Mouse (Mus musculus): ENCODE results near the gene Tmem200a. TPM values are rescaled to one million over a fixed set of nuclear protein-coding genes. Genes with fewer than 3 reads are reported as not detected.
"Not testable (repeated sequence)": the region's sequence is repeated elsewhere in the genome, so short reads cannot be mapped to it uniquely, and the experiment has no call there.

Tmem200a gene
- total and polyA plus RNA-seq, 3 experiments: not detected

DNA sequence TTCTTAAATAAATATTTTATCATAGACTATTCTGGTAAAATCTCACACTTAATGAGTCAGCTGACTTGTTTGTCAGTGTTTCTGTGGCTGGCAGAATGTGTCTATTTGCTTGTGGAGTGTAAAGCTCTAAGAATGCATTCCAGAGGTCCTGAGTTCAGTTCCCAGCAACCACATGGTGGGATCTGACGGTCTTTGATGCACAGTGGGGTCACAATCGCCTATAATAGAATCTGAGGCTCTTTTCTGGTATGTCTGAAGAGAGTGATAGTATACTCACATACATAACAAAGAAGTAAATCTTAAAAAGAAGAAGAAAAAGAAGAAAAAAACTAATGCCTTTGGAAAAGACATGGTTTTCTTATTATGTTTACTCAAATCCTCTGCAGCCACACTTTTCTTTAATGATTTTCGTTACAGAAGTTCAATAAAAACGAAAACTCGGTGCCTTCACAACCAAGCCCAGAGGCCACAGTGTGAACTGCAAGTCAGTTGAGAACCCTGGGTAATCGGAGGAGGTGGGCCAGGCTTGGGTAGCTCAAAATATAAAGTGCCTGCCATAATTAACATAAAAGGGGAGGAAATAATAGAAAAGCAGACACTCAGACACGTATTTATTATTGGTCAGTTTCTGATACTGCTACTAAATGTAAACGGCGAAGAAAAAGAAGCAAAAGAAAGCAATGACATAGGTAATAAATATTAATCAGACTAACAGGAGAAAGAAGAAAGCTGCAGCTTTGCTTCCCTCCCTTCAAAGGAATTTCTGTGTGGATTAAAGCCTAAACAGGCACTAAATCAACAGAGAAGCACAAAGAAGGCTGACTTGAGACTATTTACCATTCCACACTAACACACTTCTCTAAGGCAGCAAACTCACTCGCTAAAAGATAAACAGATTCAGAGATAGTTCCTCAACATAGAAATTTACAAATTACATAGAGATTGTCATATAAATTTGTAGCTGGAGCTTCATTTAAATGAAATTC is 170.5 kb downstream of the Tmem200a start:
- H3K9ac ChIP-seq (ENCODE audit: insufficient read depth, low read depth): no peak overlapping the region
- H3K4me3 ChIP-seq (replicated peaks in 1 of 3; ENCODE audit: low read depth in 2 of 3, low read length in 2 of 3, poor library complexity in 1 of 3): no peak overlapping the region
- dilution Hi-C loops (cut with MboI; ENCODE audit: extremely low pct_ligation_motif_present, extremely low pct_unique_long_range_greater_than_20kb, low sequenced_read_pairs): no loop called here
- H3K9me3 ChIP-seq (replicated peaks; ENCODE audit: low read length): peaks cover 5% of the 10 kb centered on the region
- in situ Hi-C loops (cut with MboI; ENCODE audit: low pct_ligation_motif_present, low pct_unique_long_range_greater_than_20kb, low sequenced_read_pairs): no loop called here
- peak; percentile 6 for DNase-seq (ENCODE audit: extremely low read depth)
- no peaks in the 10 kb centered on the region for H3K4me1 ChIP-seq (ENCODE audit: control insufficient read depth in 1 of 2, insufficient read depth in 2 of 2)
- no peaks in the 10 kb centered on the region for H3K27me3 ChIP-seq (replicated peaks)
- TF ChIP-seq POLR2AphosphoS2 (IDR thresholded peaks at IDR 0.05; ENCODE audit: low read depth, low read length): no peak
- no peaks in the 10 kb centered on the region for H3K36me3 ChIP-seq (replicated peaks in 1 of 2; ENCODE audit: control insufficient read depth in 1 of 2, insufficient read depth in 1 of 2, low read length in 1 of 2)
- H3K79me2 ChIP-seq (replicated peaks; ENCODE audit: control insufficient read depth, extremely low read depth, insufficient read depth, poor library complexity, severe bottlenecking): no peaks in the 10 kb centered on the region
- H3K27ac ChIP-seq (ENCODE audit: insufficient read depth, low read depth): no peak overlapping the region
- no peak overlapping the region for H3K4me2 ChIP-seq (ENCODE audit: insufficient read depth, low read depth, poor library complexity, severe bottlenecking)

DNA sequence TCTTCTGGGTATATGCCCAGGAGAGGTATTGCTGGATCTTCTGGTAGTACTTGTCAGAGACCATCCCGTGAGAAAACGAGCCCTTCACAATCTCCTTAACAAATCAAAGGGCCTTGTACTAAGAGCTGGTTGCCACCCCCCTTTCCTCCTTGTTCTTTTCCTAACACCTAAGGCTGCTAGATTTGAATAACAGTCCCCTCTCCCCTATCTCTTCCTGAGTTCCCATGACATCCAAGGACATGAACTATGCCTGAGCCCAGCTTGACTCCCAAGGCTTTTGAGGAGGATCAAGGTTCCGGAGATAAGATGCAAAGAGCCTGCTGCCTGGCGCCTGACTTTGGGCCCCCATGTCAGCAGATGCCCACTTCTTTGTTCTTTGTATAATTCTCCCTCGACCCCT is 184.7 kb downstream of the Tmem200a start:
- dilution Hi-C loops (cut with MboI; ENCODE audit: extremely low pct_ligation_motif_present, extremely low pct_unique_long_range_greater_than_20kb, low sequenced_read_pairs); H3K27me3 ChIP-seq (replicated peaks); DNase-seq (ENCODE audit: extremely low read depth); H3K27ac ChIP-seq (ENCODE audit: insufficient read depth, low read depth); H3K36me3 ChIP-seq (replicated peaks in 1 of 2; ENCODE audit: control insufficient read depth in 1 of 2, insufficient read depth in 1 of 2, low read length in 1 of 2); H3K9ac ChIP-seq (ENCODE audit: insufficient read depth, low read depth); H3K4me3 ChIP-seq (replicated peaks in 1 of 3; ENCODE audit: low read depth in 2 of 3, low read length in 2 of 3, poor library complexity in 1 of 3); H3K79me2 ChIP-seq (replicated peaks; ENCODE audit: control insufficient read depth, extremely low read depth, insufficient read depth, poor library complexity, severe bottlenecking); H3K9me3 ChIP-seq (replicated peaks; ENCODE audit: low read length); in situ Hi-C loops (cut with MboI; ENCODE audit: low pct_ligation_motif_present, low pct_unique_long_range_greater_than_20kb, low sequenced_read_pairs); H3K4me2 ChIP-seq (ENCODE audit: insufficient read depth, low read depth, poor library complexity, severe bottlenecking); H3K4me1 ChIP-seq (ENCODE audit: control insufficient read depth in 1 of 2, insufficient read depth in 2 of 2): not testable (repeated sequence)

DNA sequence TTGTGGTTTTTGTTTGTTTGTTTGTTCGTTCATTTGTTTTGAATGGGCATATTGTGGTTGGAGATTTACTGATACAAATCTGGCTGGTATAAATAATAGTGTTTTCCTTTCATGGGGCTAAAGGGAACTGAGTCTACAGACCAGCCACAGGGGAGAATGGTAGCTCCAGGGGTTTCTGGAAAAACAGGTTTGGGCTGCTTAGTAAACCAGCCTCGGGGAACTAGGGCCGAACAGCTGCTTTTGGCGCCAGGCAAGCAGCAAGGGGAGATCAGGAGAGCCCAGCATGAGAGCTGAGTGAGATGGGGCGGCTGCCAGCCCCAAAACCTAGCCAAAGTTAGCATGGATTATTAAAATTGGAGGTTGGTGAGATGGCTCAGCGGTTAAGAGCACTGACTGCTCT is 191.6 kb downstream of the Tmem200a start:
- Histone ChIP-seq H3K36me3 (replicated peaks in 1 of 2; ENCODE audit: control insufficient read depth in 1 of 2, insufficient read depth in 1 of 2, low read length in 1 of 2) (no peaks in the 10 kb centered on the region), H3K79me2 (replicated peaks; ENCODE audit: control insufficient read depth, extremely low read depth, insufficient read depth, poor library complexity, severe bottlenecking) (no peaks in the 10 kb centered on the region), H3K9ac (ENCODE audit: insufficient read depth, low read depth) (no peak overlapping the region), H3K27me3 (replicated peaks) (no peaks in the 10 kb centered on the region), H3K27ac (ENCODE audit: insufficient read depth, low read depth) (no peak overlapping the region), H3K4me1 (ENCODE audit: control insufficient read depth in 1 of 2, insufficient read depth in 2 of 2) (no peaks in the 10 kb centered on the region), H3K4me3 (replicated peaks in 1 of 3; ENCODE audit: low read depth in 2 of 3, low read length in 2 of 3, poor library complexity in 1 of 3) (no peak overlapping the region), H3K4me2 (ENCODE audit: insufficient read depth, low read depth, poor library complexity, severe bottlenecking) (no peak overlapping the region), H3K9me3 (replicated peaks; ENCODE audit: low read length) (no peaks in the 10 kb centered on the region)
- DNase-seq (ENCODE audit: extremely low read depth): no peak
- TF ChIP-seq EP300 (IDR thresholded peaks at IDR 0.05; ENCODE audit: low read length): no peak
- no peak for TF ChIP-seq KAT2A (IDR thresholded peaks at IDR 0.05; ENCODE audit: insufficient replicate concordance, low read length)
- TF ChIP-seq MEF2A (IDR thresholded peaks at IDR 0.05; ENCODE audit: borderline replicate concordance, low read depth, low read length): no peak
- TF ChIP-seq RCOR1 (conservative IDR thresholded peaks at IDR 0.05; ENCODE audit: low read depth, low read length): no peak
- dilution Hi-C loops (cut with MboI; ENCODE audit: extremely low pct_ligation_motif_present, extremely low pct_unique_long_range_greater_than_20kb, low sequenced_read_pairs): no loop called here
- in situ Hi-C loops (cut with MboI; ENCODE audit: low pct_ligation_motif_present, low pct_unique_long_range_greater_than_20kb, low sequenced_read_pairs): no loop called here

Data from CH12.LX (cell line).